Comparison of ENCODE assay signal across 27 mouse cellular contexts in genomic region chr4:88522674-88523073, GRCm38 (mm10). TPM values are rescaled to one million over a fixed set of nuclear protein-coding genes. Genes with fewer than 3 reads are reported as not detected.
DNase-seq lines count a peak whose midpoint lies in the region; ATAC-seq and TF ChIP-seq lines count a peak whose summit lies in the region.
"Had no signal": no experiment of that assay in that cellular context is flagged by ENCODE, and none has a peak within 500 bp of the region (broad histone marks: within the 10 kb centered on the region; RNA-seq: fewer than 3 reads in every experiment).

Ifnb1 (minus strand) TSS chr4:88522774.

- H3K4me1 ChIP-seq in heart, adult 2 months (ENCODE audit: control insufficient read depth, insufficient read depth, low read length) = no peaks in the 10 kb centered on the region
- peaks cover 63% of the 10 kb centered on the region for H3K4me1 ChIP-seq in megakaryocyte, embryonic 14.5 days

- no peak for TF ChIP-seq POLR2A in heart, adult 2 months (IDR thresholded peaks at IDR 0.05; ENCODE audit: insufficient read depth, low read depth, low read length)

- H3K36me3 ChIP-seq in heart, adult 2 months (ENCODE audit: control insufficient read depth, insufficient read depth, low read length) = no peaks in the 10 kb centered on the region
- H3K36me3 ChIP-seq in megakaryocyte, embryonic 14.5 days (replicated peaks; ENCODE audit: low read length) = no peaks in the 10 kb centered on the region
- H3K36me3 ChIP-seq: G1E had no signal

- TF ChIP-seq CTCF in heart, adult 2 months (IDR thresholded peaks at IDR 0.05) = no peak

- no peak within 1 kb of the TSS for H3K27ac ChIP-seq in heart, adult 2 months

- H3K79me2 ChIP-seq in heart, adult 2 months (replicated peaks; ENCODE audit: control insufficient read depth, insufficient read depth, low read length) = no peaks in the 10 kb centered on the region

- H3K27me3 ChIP-seq in heart, adult 2 months (ENCODE audit: control insufficient read depth, insufficient read depth, low read length) = no peaks in the 10 kb centered on the region
- no peaks in the 10 kb centered on the region for H3K27me3 ChIP-seq in megakaryocyte, embryonic 14.5 days (replicated peaks)
- H3K27me3 ChIP-seq: CH12.LX, Patski had no signal

- H3K9me3 ChIP-seq in megakaryocyte, embryonic 14.5 days = no peaks in the 10 kb centered on the region
- H3K9me3 ChIP-seq: G1E had no signal

- no peak for ATAC-seq in megakaryocyte, adult 5-6 weeks (ENCODE audit: poor library complexity, severe bottlenecking)
- 0 out of 2 replicates have a peak, but pooled peaks have one; percentile 33 for ATAC-seq in granulocyte monocyte progenitor cell, adult 5-6 weeks (replicated peaks; ENCODE audit: poor library complexity, severe bottlenecking)
- ATAC-seq: activated CD4-positive, CD25-positive, alpha-beta regulatory T cell, adult 4 months; CD4-positive, CD25-positive, alpha-beta regulatory T cell, adult 4 months; Patski had no signal

- intact Hi-C loops in heart, adult 2 months (cut with DNase I) = loop anchor here (1.0 kb wide), 1 partner anchor 21 kb away; no protein-coding TSS in a partner anchor

- no peak within 1 kb of the TSS for H3K4me3 ChIP-seq in heart, adult 2 months
- peak within 1 kb of the TSS; percentile 64 for H3K4me3 ChIP-seq in megakaryocyte, embryonic 14.5 days (replicated peaks)

- H3K9ac ChIP-seq in heart, adult 2 months (ENCODE audit: low read depth, low read length) = no peak within 1 kb of the TSS

- WGBS in heart, adult 2 months = 84% methylated on average over 4 of the region's 4 CpGs

- peak; percentile 73 for DNase-seq in heart, adult 11 months
- no peak for DNase-seq in heart, adult 2 months
- no peak for DNase-seq in left cerebral cortex, adult 9 months (ENCODE audit: low spot score in 2 of 2)
- DNase-seq: adrenal gland, adult 8-10 months; adrenal gland, postnatal 25 days; B cell, adult 2 months; cerebellum, adult 11 months; cerebellum, adult 11-12 months; cerebellum, adult 18-20 months had no signal

- TF ChIP-seq EP300 in heart, adult 2 months (IDR thresholded peaks at IDR 0.05; ENCODE audit: insufficient read depth, low read depth, low read length) = no peak

RNA-seq across cellular contexts. Expression of gene Ifnb1, which starts in this region (rescaled TPM):
- total RNA-seq in heart, adult 2 months (2021) = not detected
- not detected in 2 replicates for polyA plus RNA-seq in heart, adult 2 months (2012; rRNA removed)
- polyA plus RNA-seq in megakaryocyte, embryonic 14.5 days (2012; ENCODE audit: insufficient read depth, low replicate concordance) = not detected in 2 replicates
- not detected in 2 replicates for total RNA-seq in megakaryocyte, adult 5-6 weeks (2015)
- not detected in 2 replicates for total RNA-seq in megakaryocyte, adult 5-6 weeks (2017)
- total RNA-seq in granulocyte monocyte progenitor cell, adult 5-6 weeks (2014; fragmentation: Nextera tagmentation) = not detected in 2 replicates
- not detected in 2 replicates for total RNA-seq in granulocyte monocyte progenitor cell, adult 5-6 weeks (2017)
- total RNA-seq: adrenal gland, adult 18-20 months; adrenal gland, adult 2 months; adrenal gland, adult 8-10 months; adrenal gland, postnatal 10 days; adrenal gland, postnatal 14 days; adrenal gland, postnatal 25 days; adrenal gland, postnatal 36 days; adrenal gland, postnatal 4 days; CH12.LX; ES-E14; G1E; MEL had no signal
- polyA plus RNA-seq: activated CD4-positive, CD25-positive, alpha-beta regulatory T cell, adult 4 months; adrenal gland, adult 2 months; brain, embryonic 14.5 days; C2C12; CD4-positive, CD25-positive, alpha-beta regulatory T cell, adult 4 months; G1E; Patski had no signal

Comparison
In these comparisons a context has a peak if more than half of its experiments do, and no peak if none do; other contexts are left out.
1. Peak in ATAC-seq in granulocyte monocyte progenitor cell, adult 5-6 weeks; RNA of the gene not detected or under 1 TPM.